Mouse (Mus musculus) heart, adult 18-20 months (tissue): ENCODE data around the gene Szrd1. TPM values are rescaled to one million over a fixed set of nuclear protein-coding genes. Genes with fewer than 3 reads are reported as not detected.
A peak's percentile ranks its signal among the peaks of the same experiment; 100 is the strongest.

Experiments used
- DNase-seq, 2 experiments: peaks; one replicate each; pipeline ENCODE4 v3.0.0; 2021 to 2022; ENCODE audit warnings: mixed read lengths in 1 of 2
- total RNA-seq, 2 experiments: library from RNA; stranded (reverse); gene quantifications; 2 replicates each; pipeline ENCODE4 v1.2.3; 2021

Gene Szrd1
- total RNA-seq, 2 experiments from 2014 or later = 87.6 to 95.7 TPM

DNA sequence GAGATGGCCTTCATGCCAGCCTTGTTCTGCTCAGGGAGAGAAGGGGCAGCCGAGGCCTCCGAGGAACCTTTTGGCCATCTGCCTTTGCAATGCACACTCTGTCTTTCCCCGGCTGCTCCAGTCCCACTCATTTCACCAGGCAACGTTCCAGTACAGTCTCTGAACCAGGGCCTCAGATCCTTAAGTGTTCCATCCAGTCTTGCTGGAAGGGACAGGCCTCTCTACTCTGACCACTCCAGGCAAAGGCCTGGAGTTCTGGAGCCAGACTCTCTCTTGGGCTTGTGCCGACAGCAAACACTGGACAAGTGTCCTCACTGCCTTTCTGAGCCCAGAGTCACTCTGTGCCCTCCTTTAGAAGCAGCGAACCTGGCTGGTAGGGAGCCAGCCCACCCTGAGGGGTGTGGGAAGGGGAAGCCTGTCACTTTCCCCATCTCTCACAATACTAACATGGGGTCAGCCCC is 25.0 kb downstream of the Szrd1 start:
- DNase-seq = peak in 1 of 2 experiments; percentile 55

DNA sequence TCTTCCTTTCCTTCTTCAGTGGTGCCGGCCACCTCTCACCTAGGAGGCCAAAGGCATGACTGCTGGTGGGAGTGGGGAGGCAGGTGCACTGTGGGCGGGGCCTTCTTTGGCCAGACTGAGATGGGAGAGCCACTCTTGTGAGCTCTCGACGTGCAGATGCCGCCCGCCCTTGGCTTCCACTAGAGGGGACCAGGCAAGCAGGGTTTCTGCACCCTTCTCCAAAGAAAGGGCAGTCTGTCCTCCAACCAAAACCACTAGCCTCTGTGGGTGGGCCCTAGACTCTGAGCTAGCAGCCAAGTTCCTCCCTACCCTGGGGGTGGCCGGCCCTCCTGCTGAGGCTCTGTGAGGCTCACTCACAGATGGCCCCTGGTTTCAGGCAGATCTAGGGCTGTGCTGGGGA is 25.7 kb downstream of the Szrd1 start:
- no peak for DNase-seq

DNA sequence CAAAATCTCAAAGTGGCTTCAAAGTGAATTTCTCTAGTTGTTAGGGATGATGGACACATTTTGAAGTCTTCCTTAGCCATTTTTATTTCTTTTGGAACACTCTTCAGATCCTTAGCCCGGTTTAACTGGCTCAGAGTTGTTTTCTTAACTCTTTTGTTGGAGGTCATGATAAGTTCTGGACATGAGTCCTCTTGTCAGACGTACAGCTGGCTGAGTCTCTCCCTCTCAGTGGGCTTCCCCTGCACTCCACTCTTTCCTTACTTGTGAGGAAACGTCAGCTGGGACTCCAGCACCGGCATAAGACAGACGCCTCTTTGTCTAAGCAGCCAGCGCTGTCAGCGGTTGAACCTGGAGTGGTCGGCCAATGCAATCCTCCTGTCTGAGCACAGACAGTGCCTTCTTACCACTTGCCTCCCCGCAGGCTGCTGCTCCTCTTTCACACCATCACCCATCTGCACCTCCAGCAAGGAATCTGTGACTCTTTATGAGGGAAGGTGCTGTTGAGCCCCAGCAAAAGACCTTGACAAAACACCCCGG is 31.3 kb downstream of the Szrd1 start:
- DNase-seq = no peak

DNA sequence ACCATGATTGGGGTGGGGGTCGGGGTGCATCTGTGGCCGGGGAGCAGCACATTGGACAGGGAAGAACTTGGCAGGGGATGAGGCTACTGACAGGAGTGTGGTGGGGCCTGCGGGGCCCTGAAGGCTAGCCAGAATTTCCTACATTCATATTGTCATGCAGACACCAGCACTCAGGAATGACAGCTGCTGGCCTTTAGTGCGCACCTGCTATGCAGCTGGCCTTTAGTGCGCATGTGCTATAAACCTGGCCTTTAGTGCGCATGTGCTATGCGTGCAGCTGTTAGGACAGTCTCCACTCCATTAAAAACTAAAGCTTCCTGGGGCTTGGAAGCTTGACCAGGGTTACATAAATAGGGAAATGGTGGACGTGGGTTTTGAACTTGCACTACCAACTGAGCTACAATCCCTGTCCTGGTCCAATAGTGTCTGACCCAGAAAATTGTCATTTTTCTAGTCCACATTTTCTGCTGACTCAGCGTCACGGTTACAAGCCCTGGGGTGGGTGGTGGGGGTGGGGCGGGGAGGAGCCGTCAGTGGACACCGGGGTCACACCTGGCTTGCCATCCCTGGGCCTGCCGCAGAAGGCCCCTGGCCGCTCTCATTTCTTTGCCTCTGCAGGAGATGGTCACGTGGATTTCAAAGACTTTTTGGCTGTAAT is 32.9 kb downstream of the Szrd1 start:
- DNase-seq = no peak

DNA sequence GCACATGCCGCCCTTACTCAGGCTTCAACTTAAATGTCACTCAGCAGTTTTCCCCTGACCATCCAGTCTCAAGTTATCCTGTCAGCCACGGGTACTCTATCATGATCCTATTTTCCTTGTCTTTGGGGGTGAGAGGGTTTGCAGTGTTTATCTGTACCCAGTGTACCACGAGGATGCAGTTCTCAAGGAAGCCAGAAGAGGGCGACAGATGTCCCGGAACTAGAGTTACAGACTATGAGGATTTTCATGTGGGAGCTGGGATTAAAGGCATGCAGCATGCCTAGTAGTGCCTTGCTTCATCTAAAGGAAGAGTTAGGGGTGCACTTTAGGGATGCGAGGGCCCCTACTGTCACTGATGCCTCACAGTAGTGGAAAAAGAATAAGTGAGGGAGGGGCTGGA is 37.7 kb downstream of the Szrd1 start:
- DNase-seq = no peak

DNA sequence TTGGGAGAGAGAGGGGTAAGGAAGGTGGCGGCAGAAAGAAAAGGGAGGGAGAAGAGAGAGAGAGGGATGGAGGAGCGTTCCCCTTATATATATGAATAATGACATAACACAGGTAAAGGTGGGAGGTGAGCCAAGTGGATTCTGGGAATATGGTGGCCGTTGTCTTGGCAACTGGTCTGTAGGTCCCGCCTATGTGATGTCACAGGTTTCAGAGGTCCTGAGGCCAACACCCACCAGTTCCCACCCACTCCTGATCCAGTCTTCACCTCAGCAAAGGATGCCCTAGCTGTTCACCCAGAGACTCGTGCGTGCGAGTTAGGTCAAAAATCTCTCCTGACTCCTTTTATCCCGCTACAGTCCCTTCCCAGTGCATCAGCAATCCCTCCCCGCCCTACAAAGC is 38.3 kb downstream of the Szrd1 start:
- no peak for DNase-seq

DNA sequence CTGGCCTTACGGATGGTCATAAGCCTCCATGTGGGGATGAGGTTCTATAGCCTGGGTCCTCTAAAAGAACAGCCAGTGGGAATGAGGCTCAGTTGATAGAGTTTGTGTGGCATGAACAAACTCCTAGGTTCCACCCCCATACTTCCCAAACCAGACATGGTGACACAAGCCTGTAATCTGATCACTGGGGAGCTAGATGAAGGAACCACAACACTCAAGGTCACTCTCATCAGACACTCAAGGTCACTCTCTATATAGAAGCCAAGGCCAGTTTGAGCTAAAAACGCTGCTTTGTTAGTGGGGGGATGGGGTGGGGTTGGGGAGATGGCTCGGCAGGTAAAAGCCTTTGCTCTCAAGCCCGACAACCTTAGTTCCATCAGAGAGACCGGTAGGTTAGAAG is 39.6 kb downstream of the Szrd1 start:
- no peak for DNase-seq

DNA sequence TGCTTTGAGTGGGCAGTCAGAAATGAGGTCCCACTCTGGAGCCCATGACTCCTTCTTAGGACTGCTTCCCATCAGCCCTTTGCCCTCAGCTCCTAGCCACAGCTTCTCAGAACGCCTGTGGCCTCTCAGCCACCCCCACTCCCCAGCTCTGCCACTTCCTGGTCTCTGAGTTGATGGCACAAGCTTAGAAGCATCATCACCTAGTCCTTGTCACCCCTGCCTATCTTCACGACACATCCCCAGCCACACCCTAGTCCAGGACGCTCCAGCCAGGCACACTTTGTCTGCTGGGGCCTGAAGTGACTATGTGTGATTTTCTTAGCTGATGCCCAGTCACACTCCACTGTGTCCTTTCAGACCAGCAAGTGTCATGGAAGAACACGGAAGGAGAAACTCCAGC is 40.6 kb downstream of the Szrd1 start:
- no peak for DNase-seq

DNA sequence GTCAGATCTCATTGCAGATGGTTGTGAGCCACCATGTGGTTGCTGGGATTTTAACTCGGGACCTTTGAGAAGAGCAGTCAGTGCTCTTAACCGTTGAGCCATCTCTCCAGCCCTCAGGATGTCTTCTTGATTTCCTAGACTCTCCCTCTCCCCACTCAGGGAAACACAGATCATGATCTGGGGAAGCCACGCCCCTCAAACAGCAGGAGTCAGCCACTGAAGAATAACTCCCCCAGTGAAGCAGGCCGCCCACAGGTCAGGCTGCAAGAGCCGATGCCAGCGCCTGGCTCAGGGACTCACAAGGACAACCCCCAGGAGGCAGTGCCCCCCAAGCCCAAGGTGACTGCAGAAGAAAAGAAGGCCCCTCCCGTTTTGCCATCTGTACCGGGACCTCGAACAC is 42.9 kb downstream of the Szrd1 start:
- no peak for DNase-seq

DNA sequence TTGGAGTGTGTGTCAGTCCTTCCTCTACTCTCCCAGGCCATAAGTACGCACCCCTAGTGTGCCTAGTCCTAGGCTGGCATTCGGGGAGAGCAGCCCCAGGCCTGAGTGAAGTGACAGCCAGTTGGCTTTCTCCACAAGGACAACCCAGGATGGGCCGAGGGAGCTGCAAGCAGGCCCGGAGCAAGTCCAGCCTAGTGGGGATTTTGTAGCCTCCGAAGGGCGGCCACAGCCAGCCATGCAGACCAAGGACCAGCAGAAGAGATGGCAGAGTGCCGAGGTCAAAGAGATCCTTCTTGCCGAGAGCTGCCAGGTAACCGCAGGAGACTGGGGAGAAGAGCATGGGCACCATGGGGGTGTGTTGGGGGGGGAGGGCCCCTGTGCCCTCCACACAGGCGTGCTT is 44.6 kb downstream of the Szrd1 start:
- DNase-seq = no peak

DNA sequence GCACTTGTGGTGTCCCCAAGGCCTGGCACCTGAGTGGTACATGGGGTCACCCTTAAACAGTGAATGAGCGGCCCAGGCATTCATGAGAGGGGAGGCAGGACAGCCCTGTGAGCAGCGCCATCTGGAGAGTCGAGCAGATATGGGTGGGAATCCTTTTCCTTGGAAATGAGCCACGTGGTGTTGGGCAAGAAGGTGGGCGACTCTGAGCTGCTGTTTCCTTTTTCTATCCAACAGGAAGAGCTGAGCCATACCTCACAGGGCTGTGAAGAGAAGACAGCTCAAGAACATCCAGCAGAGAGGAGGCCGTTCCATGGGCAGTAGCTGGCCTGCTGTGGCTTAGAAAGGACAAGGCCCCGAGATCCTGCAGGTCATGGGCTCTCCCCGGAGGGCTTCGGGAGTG is 50.9 kb downstream of the Szrd1 start:
- DNase-seq = no peak

DNA sequence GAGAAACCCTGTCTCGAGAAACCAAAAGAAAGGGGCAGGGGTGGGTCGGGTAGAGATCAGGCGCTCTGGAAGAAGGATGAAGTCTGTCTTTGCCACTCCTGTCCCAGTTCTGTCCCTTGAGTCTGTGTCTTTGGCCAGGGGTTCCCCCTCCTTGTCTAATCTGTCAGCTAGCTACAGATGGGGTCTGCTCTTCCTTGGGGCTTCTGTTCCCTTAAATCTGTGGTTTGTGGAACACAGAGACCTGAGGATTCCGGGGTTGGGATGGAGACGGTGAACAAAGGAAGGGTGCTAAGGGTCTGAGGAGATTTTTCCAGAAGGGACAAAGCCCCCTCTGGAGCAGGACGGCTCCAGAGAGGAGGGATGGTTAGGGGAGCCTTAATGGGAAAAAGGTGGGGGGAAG is 51.5 kb downstream of the Szrd1 start, which contains the start of gene Spata21:
Gene Spata21, plus strand, starts transcription at position 301 of the 400 bp plus-strand sequence.
- DNase-seq = no peak

DNA sequence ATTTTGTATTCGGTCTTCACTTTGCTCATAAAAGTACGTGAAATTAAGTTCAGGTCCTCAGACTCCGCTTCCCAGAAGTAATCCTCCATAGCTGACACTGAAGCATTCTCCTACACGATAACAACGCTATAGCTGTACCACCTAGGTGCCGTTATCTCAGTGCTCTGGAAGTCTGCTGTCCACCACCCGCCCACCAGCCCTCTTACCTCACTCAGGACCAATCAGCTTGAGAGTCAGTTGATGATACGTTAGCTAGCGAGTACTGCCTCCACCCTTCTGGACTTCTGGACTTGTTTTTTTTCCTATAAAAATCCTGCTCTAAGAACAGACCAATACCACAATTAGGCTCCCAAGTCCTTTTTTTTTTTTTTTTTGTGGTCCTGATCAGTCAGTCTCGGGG is 52.7 kb downstream of the Szrd1 start:
- DNase-seq = no peak

DNA sequence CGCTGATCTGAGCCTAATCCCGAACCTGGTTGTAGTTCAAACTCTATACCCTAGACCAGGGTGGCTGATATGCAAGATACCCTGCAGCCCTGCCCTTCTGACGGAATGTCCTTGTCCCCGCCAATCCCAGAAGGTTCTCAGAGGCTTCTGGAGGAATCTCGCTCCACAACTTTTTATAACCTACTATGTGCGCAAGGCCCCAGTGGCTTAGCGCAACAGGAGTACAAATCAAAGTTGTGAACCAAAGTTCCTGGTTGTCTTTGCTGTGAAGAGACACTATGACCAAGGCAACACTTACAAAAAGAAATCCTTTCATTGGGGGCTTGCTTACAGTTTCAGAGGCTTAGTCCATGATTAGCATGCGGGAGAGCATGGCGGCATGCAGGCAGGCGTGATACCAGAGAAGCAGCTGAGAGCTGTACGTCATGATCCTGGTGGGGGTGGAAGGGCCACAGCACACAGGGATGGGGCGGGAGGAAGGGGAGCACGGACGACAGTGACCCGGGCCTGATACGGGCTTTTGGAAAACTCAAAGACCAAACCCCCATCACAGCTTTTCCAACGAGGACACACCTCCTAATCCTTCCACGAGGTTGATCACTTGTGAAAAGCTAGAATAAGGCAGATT is 61.0 kb downstream of the Szrd1 start:
- no peak for DNase-seq

DNA sequence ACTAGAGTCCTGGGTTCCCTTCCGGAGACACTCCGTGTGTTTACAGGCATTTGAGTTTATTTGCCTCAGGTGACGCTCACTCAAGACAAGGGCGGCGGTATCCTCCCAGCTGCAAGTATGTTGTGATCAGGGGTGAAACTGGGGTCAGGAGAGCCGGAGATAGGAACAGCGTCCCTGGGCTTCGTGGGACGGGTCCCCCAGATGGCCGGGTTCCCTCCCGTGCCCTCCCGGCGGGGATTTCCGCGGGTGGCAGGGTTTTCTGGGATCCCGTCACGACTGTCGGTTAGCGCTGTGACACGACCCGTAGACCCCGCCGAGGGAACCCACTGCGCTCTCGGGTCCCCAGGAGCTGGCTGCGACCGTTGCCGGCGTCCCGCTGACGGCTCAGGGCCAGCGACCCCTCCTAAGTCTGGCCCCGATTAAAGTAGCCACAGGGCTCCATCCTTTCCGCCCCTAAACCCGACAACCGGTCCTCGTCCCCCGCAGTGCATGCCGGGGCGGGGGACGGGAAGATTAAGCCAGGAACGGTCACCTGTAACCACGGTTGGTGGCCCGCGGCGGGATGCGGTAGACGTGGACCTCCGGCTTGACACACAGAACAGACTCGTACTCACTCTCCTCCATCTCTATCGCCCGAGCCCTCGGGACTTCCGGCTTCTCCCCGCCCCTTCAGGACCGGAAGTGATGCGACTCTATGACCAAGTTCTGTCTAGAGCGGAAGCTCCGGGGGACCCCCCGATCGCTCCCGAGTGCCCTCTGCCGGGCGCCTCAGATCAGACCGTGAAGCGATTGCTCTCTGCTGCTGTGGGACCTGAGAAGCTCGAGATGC is 61.7 kb downstream of the Szrd1 start, which contains the start of gene Necap2:
Gene Necap2, minus strand, starts transcription at position 677 of the 829 bp plus-strand sequence.
- peak; percentile 96 to 97 for DNase-seq

DNA sequence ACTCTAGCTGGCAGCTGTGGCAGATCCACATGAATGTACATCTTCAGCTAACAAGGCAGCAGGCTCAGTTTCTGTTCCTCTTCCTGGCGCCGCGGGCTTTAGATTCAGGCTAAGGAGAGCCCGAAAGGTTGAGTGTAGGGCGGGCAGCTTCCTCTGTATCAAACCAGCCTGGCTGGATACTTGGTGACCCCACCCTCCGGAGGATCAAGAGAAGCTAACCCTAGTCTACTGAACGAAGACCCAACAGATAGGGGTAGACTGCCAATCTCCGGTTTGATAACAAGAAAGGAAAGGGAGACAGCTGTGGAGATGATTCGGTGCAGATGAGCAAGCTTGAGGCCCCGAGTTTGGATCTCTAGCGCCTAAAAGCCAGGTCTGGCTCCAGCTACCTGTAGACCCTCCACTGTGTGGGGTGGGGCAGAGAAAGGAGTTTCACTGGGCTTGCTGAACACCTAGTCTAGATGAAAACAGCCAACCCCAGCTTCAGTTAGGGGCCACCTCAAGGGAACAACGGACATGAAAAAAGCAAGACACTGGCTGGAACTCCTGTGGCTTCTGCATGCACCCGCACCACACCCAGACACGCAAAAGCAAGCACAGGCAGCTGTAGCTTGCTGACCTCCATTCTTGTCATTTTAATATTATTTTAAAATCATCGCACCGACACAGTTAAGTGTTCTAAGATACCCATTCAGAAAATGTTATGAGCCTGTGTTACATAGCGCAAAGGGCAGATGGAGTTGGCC is 62.6 kb downstream of the Szrd1 start:
- peak in 1 of 2 experiments; percentile 68 for DNase-seq

DNA sequence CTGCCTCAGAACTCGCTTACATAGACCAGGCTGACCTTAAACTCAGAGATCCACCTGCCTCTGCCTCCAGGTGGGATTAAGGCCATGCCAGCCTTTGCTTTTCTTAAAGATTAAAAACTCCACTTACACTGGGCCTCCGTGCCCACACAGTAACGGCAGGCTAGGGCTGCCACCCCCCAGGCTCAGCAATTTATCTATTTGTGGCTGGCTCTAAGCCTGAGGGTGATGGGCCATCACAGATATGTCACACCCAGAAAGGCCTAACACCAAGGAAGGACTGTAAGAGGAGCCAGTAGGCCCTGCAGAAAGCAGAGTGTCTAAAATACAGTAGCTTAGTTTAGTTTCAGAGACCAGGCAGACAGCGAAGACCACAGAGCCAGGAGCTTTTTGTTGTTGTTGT is 65.5 kb downstream of the Szrd1 start:
- no peak for DNase-seq

DNA sequence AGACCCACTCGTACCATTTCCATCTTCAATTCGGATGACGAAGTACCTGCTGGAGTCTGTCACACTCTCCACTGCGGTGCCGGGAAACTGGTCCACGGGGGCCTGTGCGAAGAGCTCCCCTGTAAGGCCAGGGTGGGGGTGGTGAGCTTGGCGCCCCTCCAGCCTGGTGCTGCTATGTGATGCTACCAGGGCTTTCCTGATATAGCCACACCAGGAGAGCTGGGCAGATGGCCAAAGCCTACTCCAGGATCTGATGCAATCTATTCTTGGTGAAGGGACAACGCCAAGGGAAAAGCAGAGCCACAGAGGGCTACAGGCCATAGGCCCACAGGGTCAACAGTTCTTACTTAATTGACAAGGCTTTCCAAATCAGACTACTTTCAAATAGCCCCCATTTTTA is 65.9 kb downstream of the Szrd1 start:
- peak; percentile 84 to 85 for DNase-seq

DNA sequence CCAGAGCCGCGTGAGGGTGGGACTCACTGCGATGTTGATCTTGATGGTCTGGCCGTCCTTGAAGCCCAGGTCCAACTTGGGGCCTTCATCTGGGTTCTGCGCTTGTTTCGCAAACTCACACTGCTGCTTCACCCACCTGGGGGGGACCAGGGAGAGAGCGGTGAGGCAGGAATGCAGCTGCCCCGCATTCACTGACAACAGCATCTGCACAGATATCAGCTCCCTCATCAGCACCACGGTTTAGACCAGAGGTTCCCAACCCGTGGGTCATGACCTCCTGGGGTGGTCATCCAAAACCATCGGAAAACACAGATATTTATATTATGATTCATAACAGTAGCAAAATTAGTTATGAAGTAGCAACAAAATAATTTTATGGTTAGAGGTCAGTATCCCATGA is 67.1 kb downstream of the Szrd1 start:
- no peak for DNase-seq

DNA sequence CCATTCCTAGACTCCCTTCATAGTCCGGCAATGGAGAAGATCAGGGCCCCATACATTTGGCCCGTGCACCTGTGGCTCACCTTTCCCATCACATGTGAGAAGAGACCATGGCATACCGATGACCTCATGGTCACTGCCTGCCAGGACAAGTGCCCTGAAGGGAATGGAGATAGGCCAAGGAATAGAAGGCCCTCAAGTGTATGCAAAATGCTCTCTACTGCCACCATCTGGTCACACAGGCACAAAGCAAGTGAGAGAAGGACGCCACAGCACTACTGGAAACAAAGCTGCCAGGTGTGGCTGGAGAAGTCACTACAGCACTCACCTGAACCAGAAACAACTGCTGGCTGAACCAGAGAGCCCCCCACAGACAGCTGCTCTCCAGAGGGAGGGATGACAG is 69.8 kb downstream of the Szrd1 start:
- DNase-seq = peak; percentile 53 to 72

DNA sequence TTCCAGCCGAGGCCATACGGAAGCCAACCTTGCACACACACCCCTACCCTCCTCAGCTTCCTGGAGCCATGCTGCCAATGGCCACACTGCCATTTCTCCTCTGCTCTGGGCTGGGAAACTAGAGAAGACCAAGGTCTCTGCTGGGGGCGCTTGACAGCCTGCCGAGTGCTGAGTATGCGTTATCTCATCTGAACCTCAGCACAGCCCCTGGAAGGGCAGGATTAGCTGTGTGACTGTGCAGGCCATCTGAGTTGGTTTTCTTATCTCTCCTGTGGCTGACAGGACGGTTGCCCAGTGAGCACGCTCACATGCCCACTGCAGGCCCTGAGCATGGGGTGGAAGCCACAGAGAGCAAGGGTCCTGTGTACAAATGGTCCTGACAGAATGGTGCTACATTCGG is 70.9 kb downstream of the Szrd1 start:
- no peak for DNase-seq

DNA sequence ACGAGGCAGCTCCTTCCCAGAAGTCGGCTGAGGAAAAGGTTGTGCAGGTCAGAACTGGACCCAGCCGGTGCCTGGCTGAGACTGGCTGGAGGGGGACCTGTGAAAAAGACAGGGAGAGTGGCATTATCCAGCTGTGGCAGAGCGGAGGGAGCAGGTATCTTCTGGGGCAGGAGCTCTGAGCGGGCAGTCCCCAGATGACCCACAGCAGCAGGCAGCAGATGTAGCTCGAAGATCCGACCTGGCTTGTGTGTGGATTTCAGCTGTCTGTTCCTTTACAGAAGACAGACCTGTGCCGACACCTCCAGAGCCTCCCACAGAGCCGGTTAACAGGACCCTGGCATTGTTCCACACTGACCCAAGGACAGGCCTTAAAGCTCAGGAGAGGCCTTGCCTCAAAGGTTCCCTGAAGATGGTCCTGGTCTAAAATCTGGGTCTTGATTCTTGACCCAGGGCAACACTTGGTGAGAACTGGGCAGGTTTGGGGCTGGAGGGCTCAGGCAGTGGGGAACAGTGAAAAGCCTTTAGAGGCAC is 72.0 kb downstream of the Szrd1 start:
- DNase-seq = no peak
